Mouse (Mus musculus): ENCODE results near the gene Rpusd1.

DNA sequence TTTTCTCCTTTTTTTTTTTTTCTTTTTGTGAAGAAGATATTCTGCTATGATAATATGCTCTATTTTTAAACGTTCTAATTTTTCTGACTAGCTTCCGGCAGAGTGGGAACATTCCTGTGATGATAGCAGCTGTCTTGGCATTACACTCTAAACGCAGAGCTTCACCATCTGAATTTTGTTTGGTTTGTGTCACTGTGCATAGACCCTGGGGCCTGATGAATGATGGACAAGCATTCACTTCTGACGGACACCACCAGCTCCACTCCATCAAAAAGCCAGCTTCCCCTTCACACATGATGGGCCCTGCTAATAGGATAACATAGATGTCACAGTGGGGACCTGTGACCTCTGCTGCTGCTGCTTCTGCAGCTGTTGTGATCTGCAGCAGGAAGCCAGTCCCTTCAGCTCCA is 34.1 kb downstream of the Rpusd1 start:
- no peak for TF ChIP-seq CTCF (IDR thresholded peaks at IDR 0.05; ENCODE audit: low read depth)
- TF ChIP-seq EP300 (IDR thresholded peaks at IDR 0.05; ENCODE audit: low read depth) = no peak

Measured in liver, postnatal 0 days (tissue).